Mouse (Mus musculus) intestine, embryonic 16.5 days (tissue): Measurements from ENCODE around the gene Sephs1. TPM values are rescaled to one million over a fixed set of nuclear protein-coding genes. Genes with fewer than 3 reads are reported as not detected.

Experiments used
- ATAC-seq: fragments of 200-750 bp; cut with Nextera tagmentation; 2 replicates; pipeline ENCODE4 v1.8.0; 2017; ENCODE audit warnings: moderate TSS enrichment, moderate library complexity
- H3K27ac ChIP-seq: fragments of 300-500 bp; sonication (generic); 2 replicates; pipeline ENCODE4 v1.5.1; 2014; ENCODE audit warnings: mild to moderate bottlenecking, low read length
- H3K27me3 ChIP-seq: fragments of 300-500 bp; sonication (generic); replicated peaks from 2 replicates; pipeline ENCODE4 v1.6.1; 2014; ENCODE audit warnings: low read length, control low read depth, mixed read lengths; ENCODE audit not compliant: control insufficient read depth, insufficient read depth
- H3K36me3 ChIP-seq: fragments of 300-500 bp; sonication (generic); 2 replicates; pipeline ENCODE4 v1.6.1; 2014; ENCODE audit warnings: low read length, control low read depth; ENCODE audit not compliant: control insufficient read depth, insufficient read depth
- H3K4me1 ChIP-seq: fragments of 300-500 bp; sonication (generic); 2 replicates; pipeline ENCODE4 v1.6.1; 2014; ENCODE audit warnings: low read length, control low read depth, mixed read lengths; ENCODE audit not compliant: control insufficient read depth, insufficient read depth
- H3K4me2 ChIP-seq: fragments of 300-500 bp; sonication (generic); 2 replicates; pipeline ENCODE4 v1.6.1; 2014; ENCODE audit warnings: low read depth, low read length, control low read depth
- H3K4me3 ChIP-seq: fragments of 300-500 bp; sonication (generic); 2 replicates; pipeline ENCODE4 v1.5.1; 2014; ENCODE audit warnings: mild to moderate bottlenecking, low read length
- H3K9ac ChIP-seq: fragments of 300-500 bp; sonication (generic); 2 replicates; pipeline ENCODE4 v1.6.1; 2014; ENCODE audit warnings: low read depth, low read length
- H3K9me3 ChIP-seq: fragments of 300-500 bp; sonication (generic); 2 replicates; pipeline ENCODE4 v1.6.1; 2016; ENCODE audit warnings: low read length, control low read depth; ENCODE audit not compliant: control insufficient read depth
- WGBS: fragments of 180-500 bp; shearing (Covaris S2); extraction: QIAGEN DNeasy Blood & Tissue Kit; methylation state at CpG from one replicate; pipeline ENCODE4 v1.1.7; 2014; 5-methylcytosine and 5-hydroxymethylcytosine counted together
- polyA plus RNA-seq: library from polyadenylated mRNA; unstranded; fragments of >200 nt; fragmentation: Nextera tagmentation; extraction: Ambion mirVana; gene quantifications from 2 replicates; pipeline ENCODE4 v1.2.1, GENCODE M21; 2015

Sephs1 gene
- polyA plus RNA-seq, 1 experiment from 2014 or later: 48.7 TPM

GRCm38 (mm10) chr2:4896970-4897369 lies 15.6 kb downstream of the Sephs1 start:
- no peak for ATAC-seq
- H3K4me1 ChIP-seq: no peaks in the 10 kb centered on the region
- no peaks in the 10 kb centered on the region for H3K9me3 ChIP-seq
- H3K4me2 ChIP-seq: no peak overlapping the region
- H3K36me3 ChIP-seq: peaks cover 33% of the 10 kb centered on the region
- H3K27me3 ChIP-seq: no peaks in the 10 kb centered on the region
- no peak overlapping the region for H3K27ac ChIP-seq
- H3K4me3 ChIP-seq: no peak overlapping the region
- 96% methylated on average over 4 of the region's 4 CpGs for WGBS
- H3K9ac ChIP-seq: no peak overlapping the region

DNA sequence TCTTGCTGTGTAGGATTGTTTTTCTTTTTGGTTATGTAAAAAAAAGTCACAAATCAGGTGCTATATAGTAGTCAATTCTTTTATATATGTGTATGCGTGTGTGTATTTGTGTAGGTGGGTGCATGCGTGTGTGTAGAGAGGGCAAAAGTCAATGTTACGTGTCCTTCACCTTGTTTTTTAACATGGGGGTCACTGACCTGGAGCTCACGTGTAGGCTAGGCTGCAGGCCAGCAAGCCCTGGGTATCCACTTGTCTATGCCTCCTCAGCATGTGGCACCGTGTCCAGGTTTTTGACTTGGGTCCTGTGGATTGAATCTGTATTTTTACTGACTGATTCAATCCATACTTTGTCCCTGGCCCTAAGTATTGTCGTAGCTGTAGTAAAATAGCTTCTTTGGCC lies 19.3 kb downstream of the Sephs1 start:
- H3K27me3 ChIP-seq: no peaks in the 10 kb centered on the region
- no peak overlapping the region for H3K4me3 ChIP-seq
- H3K9ac ChIP-seq: no peak overlapping the region
- H3K4me2 ChIP-seq: no peak overlapping the region
- no peak overlapping the region for H3K27ac ChIP-seq
- peaks cover 27% of the 10 kb centered on the region for H3K36me3 ChIP-seq
- H3K4me1 ChIP-seq: no peaks in the 10 kb centered on the region
- ATAC-seq: no peak
- H3K9me3 ChIP-seq: no peaks in the 10 kb centered on the region
- 90% methylated on average over 6 of the region's 6 CpGs for WGBS

DNA sequence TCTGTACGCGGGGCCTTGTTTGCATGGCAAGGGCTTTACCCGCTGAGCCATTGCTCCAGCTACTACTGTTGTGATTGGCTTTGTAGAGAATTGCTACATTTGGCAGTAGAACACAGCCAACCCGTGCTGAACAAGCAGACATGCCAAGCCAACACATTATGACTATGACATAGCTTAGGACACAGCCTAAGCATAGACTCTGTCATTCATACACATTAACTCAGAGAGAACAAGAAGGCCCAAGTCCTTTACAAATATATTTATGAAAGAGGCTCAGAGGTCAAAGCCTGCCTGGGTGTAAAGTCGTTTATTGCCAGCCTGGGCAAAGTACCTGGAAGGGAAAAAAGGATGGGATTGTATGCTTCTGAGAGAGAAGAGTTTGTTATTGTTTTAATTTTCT lies 21.0 kb downstream of the Sephs1 start:
- H3K4me3 ChIP-seq: no peak overlapping the region
- H3K27ac ChIP-seq: peak overlapping the region; percentile 85
- H3K9ac ChIP-seq: no peak overlapping the region
- H3K9me3 ChIP-seq: no peaks in the 10 kb centered on the region
- H3K36me3 ChIP-seq: peaks cover 27% of the 10 kb centered on the region
- WGBS: 75% methylated on average over 5 of the region's 5 CpGs
- no peaks in the 10 kb centered on the region for H3K4me1 ChIP-seq
- peak; percentile 94 for ATAC-seq
- no peaks in the 10 kb centered on the region for H3K27me3 ChIP-seq
- H3K4me2 ChIP-seq: no peak overlapping the region

- H3K27me3 ChIP-seq: no peaks in the 10 kb centered on the region
- H3K9me3 ChIP-seq: no peaks in the 10 kb centered on the region
- no peak overlapping the region for H3K27ac ChIP-seq
- no peak for ATAC-seq
- no peak overlapping the region for H3K4me2 ChIP-seq
- no peaks in the 10 kb centered on the region for H3K4me1 ChIP-seq
- peaks cover 11% of the 10 kb centered on the region for H3K36me3 ChIP-seq
- H3K9ac ChIP-seq: no peak overlapping the region
- 87% methylated on average over 6 of the region's 6 CpGs for WGBS
- H3K4me3 ChIP-seq: no peak overlapping the region
Observed at GRCm38 (mm10) chr2:4907120-4907519, 25.8 kb downstream of the Sephs1 start.

GRCm38 (mm10) chr2:4907916-4908315 lies 26.6 kb downstream of the Sephs1 start:
- Histone ChIP-seq H3K9ac (no peak overlapping the region), H3K27ac (no peak overlapping the region), H3K27me3 (no peaks in the 10 kb centered on the region), H3K4me3 (no peak overlapping the region), H3K4me2 (no peak overlapping the region), H3K9me3 (no peaks in the 10 kb centered on the region), H3K36me3 (peaks cover 11% of the 10 kb centered on the region), H3K4me1 (no peaks in the 10 kb centered on the region)
- 70% methylated on average over 7 of the region's 7 CpGs for WGBS
- no peak for ATAC-seq

DNA sequence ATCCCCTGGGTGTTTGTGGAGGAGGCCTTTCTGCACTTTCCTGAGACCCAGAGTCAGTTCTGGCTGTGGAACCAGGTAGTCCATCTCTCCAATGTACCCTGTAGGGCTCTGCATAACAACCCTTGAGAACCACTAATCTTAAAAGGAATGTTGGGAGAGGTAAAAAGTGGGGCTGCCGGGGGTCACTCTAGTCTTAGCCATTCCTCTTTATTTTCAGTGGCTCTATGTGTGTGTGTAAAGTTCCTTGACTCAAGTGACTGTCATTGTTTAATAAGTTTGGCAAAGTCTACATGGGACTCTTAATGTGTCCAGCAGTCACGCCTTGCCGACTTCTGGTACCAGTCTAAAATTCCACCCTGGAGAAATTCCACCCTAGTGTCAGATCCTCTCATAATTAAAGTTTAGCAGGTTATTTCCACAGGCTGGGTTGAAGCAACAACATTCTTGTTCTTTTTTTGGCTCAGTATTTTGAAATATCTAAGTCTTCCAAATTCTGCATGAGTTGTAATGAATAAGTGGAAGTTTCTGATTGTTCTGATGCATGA lies 27.5 kb downstream of the Sephs1 start:
- peaks cover 11% of the 10 kb centered on the region for H3K36me3 ChIP-seq
- no peaks in the 10 kb centered on the region for H3K4me1 ChIP-seq
- 93% methylated on average over 3 of the region's 3 CpGs for WGBS
- no peak for ATAC-seq
- H3K27me3 ChIP-seq: no peaks in the 10 kb centered on the region
- no peak overlapping the region for H3K4me3 ChIP-seq
- no peak overlapping the region for H3K9ac ChIP-seq
- no peaks in the 10 kb centered on the region for H3K9me3 ChIP-seq
- H3K27ac ChIP-seq: no peak overlapping the region
- H3K4me2 ChIP-seq: no peak overlapping the region

DNA sequence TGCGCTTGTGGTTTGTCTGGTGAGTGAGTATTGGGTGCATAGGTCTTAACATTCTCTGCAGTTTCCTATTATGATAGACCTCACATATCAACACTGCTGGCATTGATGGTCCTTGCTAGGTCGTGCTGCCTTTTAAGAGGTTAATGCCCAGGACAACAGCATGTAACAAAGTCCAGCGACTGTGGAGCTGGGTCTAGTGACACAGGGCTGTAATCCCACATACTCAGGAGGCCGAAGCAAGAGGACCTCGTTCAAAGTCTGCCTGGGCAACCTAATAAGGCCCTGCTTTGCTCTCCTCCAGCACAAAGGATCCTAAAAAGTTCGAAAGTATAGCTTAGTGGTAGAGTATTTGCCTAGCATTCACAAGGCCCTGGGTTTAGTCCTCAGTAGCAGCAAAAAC lies 28.5 kb downstream of the Sephs1 start:
- H3K4me1 ChIP-seq: no peaks in the 10 kb centered on the region
- ATAC-seq: 0 out of 2 replicates have a peak, but pooled peaks have one; percentile 19

DNA sequence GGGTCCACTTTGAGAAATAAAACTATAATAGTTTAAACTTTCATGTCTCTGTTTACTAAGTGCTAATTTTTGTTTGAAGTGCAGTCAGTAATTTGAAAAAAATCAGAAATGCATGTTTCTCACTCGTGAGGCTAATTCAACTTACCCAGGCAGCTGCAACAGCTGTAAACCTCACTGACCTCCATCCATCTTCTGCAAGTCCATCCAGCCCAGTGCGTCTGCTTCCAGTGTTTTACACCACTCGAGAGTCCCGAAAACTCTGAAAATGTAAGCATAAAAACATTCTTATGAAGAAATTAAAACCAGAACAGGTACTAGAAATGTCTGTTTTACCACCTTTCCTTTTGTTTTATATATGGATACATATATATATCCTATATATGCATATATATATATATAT lies 29.2 kb downstream of the Sephs1 start:
- no peak overlapping the region for H3K4me3 ChIP-seq
- H3K4me1 ChIP-seq: no peaks in the 10 kb centered on the region
- H3K27me3 ChIP-seq: no peaks in the 10 kb centered on the region
- H3K9ac ChIP-seq: no peak overlapping the region
- no peaks in the 10 kb centered on the region for H3K9me3 ChIP-seq
- H3K36me3 ChIP-seq: peaks cover 8% of the 10 kb centered on the region
- 51% methylated on average over 4 of the region's 4 CpGs for WGBS
- H3K27ac ChIP-seq: no peak overlapping the region
- no peak for ATAC-seq
- no peak overlapping the region for H3K4me2 ChIP-seq

More for the DNA sequence above, 28.5 kb downstream of the Sephs1 start:
- no peak overlapping the region for H3K4me3 ChIP-seq
- H3K27me3 ChIP-seq: no peaks in the 10 kb centered on the region
- H3K9ac ChIP-seq: no peak overlapping the region
- H3K9me3 ChIP-seq: no peaks in the 10 kb centered on the region
- H3K4me2 ChIP-seq: no peak overlapping the region
- peaks cover 11% of the 10 kb centered on the region for H3K36me3 ChIP-seq
- no peak overlapping the region; the same call in 1 of the 2 replicates for H3K27ac ChIP-seq
- 62% methylated on average over 6 of the region's 6 CpGs for WGBS

DNA sequence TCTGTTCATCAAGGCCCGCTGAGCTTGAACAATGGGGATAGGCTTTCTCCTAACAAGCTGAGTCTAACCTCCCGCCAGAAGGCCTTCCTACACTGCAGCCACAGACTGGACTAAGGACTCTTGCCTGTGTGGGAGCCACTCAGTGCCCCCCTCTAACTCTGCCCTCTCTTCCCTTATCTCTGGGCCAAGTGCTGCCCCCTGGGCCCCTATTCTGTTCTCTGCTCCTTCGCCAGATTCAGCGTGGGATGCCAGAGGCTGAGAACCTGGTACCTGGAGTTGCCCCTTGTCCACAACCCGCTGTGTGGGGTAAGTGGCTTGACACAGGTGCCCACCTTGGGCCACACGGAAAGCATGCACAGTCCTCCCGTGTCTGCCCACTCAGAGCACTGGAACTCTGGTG lies 32.6 kb downstream of the Sephs1 start:
- 89% methylated on average over 7 of the region's 7 CpGs for WGBS

GRCm38 (mm10) chr2:4916037-4916436 lies 34.7 kb downstream of the Sephs1 start:
- Histone ChIP-seq H3K36me3 (no peaks in the 10 kb centered on the region), H3K9me3 (no peaks in the 10 kb centered on the region), H3K4me3 (no peak overlapping the region), H3K4me2 (no peak overlapping the region), H3K9ac (no peak overlapping the region), H3K4me1 (0 out of 2 replicates have a peak, but pooled peaks cover 6% of the 10 kb centered on the region), H3K27me3 (no peaks in the 10 kb centered on the region), H3K27ac (no peak overlapping the region)
- no peak for ATAC-seq
- 63% methylated on average over 6 of the region's 6 CpGs for WGBS

More for the DNA sequence above, 32.6 kb downstream of the Sephs1 start:
- ATAC-seq: no peak
- Histone ChIP-seq H3K27me3 (no peaks in the 10 kb centered on the region), H3K4me1 (0 out of 2 replicates have a peak, but pooled peaks cover 2% of the 10 kb centered on the region), H3K9me3 (no peaks in the 10 kb centered on the region), H3K4me3 (no peak overlapping the region), H3K27ac (no peak overlapping the region), H3K36me3 (no peaks in the 10 kb centered on the region), H3K4me2 (no peak overlapping the region), H3K9ac (no peak overlapping the region)
